Mouse (Mus musculus) forebrain, embryonic 10.5 days (tissue): ENCODE results near the gene Prkar1a. TPM values are rescaled to one million over a fixed set of nuclear protein-coding genes. Genes with fewer than 3 reads are reported as not detected.
A peak's percentile ranks its signal among the peaks of the same experiment; 100 is the strongest.

Source experiments
- DNase-seq: peaks from one replicate; pipeline ENCODE4 v3.0.0-alpha.2; 2017; ENCODE audit warnings: low spot score; ENCODE audit errors: extremely low spot score
- H3K27ac ChIP-seq: fragments of 300-500 bp; sonication (generic); 2 replicates; pipeline ENCODE4 v1.5.1; 2016; ENCODE audit warnings: mild to moderate bottlenecking
- H3K27me3 ChIP-seq: fragments of 300-500 bp; sonication (generic); 2 replicates; pipeline ENCODE4 v1.6.1; 2016; ENCODE audit warnings: mild to moderate bottlenecking; ENCODE audit not compliant: poor library complexity, severe bottlenecking
- H3K36me3 ChIP-seq: fragments of 300-500 bp; sonication (generic); replicated peaks from 2 replicates; pipeline ENCODE4 v1.6.1; 2016; ENCODE audit warnings: mild to moderate bottlenecking, moderate library complexity
- H3K4me1 ChIP-seq: fragments of 300-500 bp; sonication (generic); 2 replicates; pipeline ENCODE4 v1.6.1; 2016
- H3K4me3 ChIP-seq: fragments of 300-500 bp; sonication (generic); 2 replicates; pipeline ENCODE4 v1.5.1; 2016; ENCODE audit warnings: mild to moderate bottlenecking, moderate library complexity
- H3K9me3 ChIP-seq: fragments of 300-500 bp; sonication (generic); 2 replicates; pipeline ENCODE4 v1.6.1; 2016; ENCODE audit warnings: mild to moderate bottlenecking, moderate library complexity
- WGBS: fragments of 180-500 bp; shearing (Covaris S2); methylation state at CpG from one replicate; pipeline ENCODE4 v1.1.7; 2016; 5-methylcytosine and 5-hydroxymethylcytosine counted together
- polyA plus RNA-seq: library from polyadenylated mRNA; unstranded; fragments of >200 nt; fragmentation: Nextera tagmentation; extraction: Ambion mirVana; gene quantifications from 2 replicates; pipeline ENCODE4 v1.2.1, GENCODE M21; 2016

Gene Prkar1a
- polyA plus RNA-seq, 1 experiment from 2014 or later, result 300 TPM

DNA sequence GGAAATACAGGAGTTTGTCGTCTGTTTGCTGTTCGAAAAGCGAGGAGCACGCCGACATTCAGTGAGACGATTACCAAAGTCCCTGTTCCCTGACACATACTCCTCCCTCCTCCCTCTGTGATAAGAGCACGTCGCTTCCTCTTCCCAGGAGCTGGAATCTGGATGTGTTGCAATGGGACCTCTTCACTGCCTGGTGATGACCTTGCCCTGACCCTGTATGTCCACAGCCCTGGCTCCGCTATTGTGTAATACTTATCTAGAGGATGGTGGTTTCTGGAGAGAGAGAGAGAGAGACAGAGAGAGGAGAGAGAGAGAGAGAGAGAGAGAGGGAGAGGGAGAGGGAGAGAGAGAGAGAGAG, 56.8 kb downstream of the Prkar1a start:
- no peak overlapping the region for H3K27ac ChIP-seq
- 82% methylated on average over 9 of the region's 9 CpGs for WGBS
- no peaks in the 10 kb centered on the region for H3K9me3 ChIP-seq
- no peaks in the 10 kb centered on the region for H3K36me3 ChIP-seq
- H3K4me1 ChIP-seq, result peaks cover 5% of the 10 kb centered on the region
- no peak for DNase-seq
- no peaks in the 10 kb centered on the region for H3K27me3 ChIP-seq
- H3K4me3 ChIP-seq, result no peak overlapping the region

DNA sequence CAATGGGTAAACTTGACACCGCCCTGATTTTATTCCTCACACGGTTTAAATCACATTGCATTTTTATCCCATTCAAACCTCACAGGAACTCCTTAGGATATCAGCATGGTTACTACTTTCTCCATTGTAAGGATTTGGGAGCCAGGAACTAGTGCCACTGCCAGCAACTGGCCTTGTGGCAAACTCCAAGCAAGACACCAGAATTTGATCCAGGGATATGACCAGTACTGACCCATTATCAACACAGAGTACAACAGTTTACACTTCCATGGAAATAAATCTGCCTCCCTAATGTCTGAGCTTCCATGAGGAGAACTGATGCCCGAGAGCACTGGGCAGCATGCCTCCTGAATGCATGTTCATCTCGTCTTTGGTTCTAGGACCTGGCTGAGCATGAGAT, 57.4 kb downstream of the Prkar1a start:
- 81% methylated on average over 4 of the region's 4 CpGs for WGBS
- no peaks in the 10 kb centered on the region for H3K27me3 ChIP-seq
- no peak for DNase-seq
- H3K4me3 ChIP-seq, result no peak overlapping the region
- no peaks in the 10 kb centered on the region for H3K9me3 ChIP-seq
- H3K36me3 ChIP-seq, result no peaks in the 10 kb centered on the region
- no peak overlapping the region for H3K27ac ChIP-seq
- peaks cover 5% of the 10 kb centered on the region for H3K4me1 ChIP-seq

DNA sequence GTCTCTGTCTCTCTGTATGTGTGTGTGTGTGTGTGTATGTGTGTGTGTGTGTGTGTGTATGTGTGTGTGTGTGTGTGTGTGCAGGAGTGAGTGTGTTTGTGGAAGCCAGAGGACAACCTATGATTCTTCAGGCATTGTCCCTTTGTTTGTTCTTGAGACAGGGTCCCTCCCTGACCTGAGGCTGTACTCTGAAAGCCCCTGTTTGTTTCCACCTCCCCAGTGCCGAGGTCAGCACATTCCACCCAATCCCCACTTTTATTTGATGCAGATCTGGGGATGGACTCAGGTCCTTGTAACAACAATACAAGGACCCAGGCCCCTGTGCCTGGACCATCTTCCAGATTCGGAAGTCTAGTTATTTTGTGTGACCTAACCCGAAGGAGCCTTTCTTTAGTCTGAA, 58.2 kb downstream of the Prkar1a start:
- no peaks in the 10 kb centered on the region for H3K9me3 ChIP-seq
- 69% methylated on average over 3 of the region's 3 CpGs for WGBS
- peaks cover under 1% of the 10 kb centered on the region for H3K4me1 ChIP-seq
- DNase-seq, result no peak
- H3K4me3 ChIP-seq, result no peak overlapping the region
- no peaks in the 10 kb centered on the region for H3K27me3 ChIP-seq
- no peaks in the 10 kb centered on the region for H3K36me3 ChIP-seq
- no peak overlapping the region for H3K27ac ChIP-seq

GRCm38 (mm10) chr11:109708786-109709185, 59.6 kb downstream of the Prkar1a start:
- no peaks in the 10 kb centered on the region for H3K9me3 ChIP-seq
- H3K4me3 ChIP-seq, result no peak overlapping the region
- WGBS, result 93% methylated on average over 4 of the region's 4 CpGs
- no peak for DNase-seq
- H3K27me3 ChIP-seq, result no peaks in the 10 kb centered on the region
- H3K4me1 ChIP-seq, result peaks cover 4% of the 10 kb centered on the region; the same call in 1 of the 2 replicates
- no peaks in the 10 kb centered on the region for H3K36me3 ChIP-seq
- H3K27ac ChIP-seq, result no peak overlapping the region

- 89% methylated on average over 5 of the region's 5 CpGs for WGBS
- no peak for DNase-seq
- H3K27ac ChIP-seq, result no peak overlapping the region
- no peaks in the 10 kb centered on the region for H3K27me3 ChIP-seq
- H3K36me3 ChIP-seq, result no peaks in the 10 kb centered on the region
- no peaks in the 10 kb centered on the region for H3K9me3 ChIP-seq
- H3K4me3 ChIP-seq, result no peak overlapping the region
- peaks cover 7% of the 10 kb centered on the region for H3K4me1 ChIP-seq
These were observed 60.3 kb downstream of the Prkar1a start for GRCm38 (mm10) chr11:109709501-109709900.

DNA sequence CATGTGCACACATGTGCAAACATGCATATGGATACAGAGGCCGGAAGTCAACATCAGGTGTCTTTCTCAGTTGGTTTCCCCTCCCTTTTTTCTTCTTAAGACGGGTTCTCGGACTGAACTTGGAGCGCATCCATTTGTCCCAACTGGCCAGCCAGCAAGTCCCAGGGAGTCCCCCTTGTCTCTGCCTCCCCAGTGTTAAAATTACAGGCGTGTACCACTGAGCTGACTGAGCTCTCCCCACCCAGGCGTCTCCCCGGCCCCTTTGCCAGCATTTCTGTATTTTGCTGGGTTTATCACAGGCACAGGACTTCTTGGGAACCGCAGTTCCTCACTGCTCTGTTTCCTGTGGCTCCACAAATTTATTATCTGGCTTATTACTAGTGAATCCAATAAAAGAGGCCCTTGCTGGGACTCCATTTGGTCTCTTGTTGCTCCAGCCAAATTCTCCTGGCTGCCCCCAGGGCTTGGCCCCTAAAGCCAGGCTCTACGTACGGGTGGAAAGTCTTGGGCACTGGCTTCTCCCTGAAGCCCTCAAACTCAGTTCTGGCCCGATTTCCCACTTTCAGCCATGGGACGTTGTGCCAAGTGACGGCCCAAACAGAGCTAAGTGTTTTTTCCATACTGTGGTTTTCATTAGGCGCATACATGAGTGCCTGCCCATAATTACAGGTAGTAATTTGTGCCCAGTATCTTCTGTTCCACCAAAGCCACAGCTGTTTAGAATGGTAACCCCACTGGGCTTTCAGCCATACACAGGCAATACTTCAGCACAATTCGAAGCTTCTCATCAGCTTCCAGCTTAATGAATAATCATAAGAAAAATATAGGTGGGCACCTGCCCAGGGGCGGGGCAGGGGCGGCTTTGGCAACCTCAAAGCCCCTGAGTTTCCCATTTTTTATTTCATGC, 65.4 kb downstream of the Prkar1a start:
- Histone ChIP-seq H3K4me3 (no peak overlapping the region), H3K9me3 (no peaks in the 10 kb centered on the region), H3K36me3 (no peaks in the 10 kb centered on the region), H3K4me1 (peaks cover 32% of the 10 kb centered on the region), H3K27me3 (peaks cover 9% of the 10 kb centered on the region), H3K27ac (0 out of 2 replicates have a peak overlapping the region, but pooled peaks have one; percentile 25)
- 85% methylated on average over 17 of the region's 17 CpGs for WGBS
- DNase-seq, result no peak

DNA sequence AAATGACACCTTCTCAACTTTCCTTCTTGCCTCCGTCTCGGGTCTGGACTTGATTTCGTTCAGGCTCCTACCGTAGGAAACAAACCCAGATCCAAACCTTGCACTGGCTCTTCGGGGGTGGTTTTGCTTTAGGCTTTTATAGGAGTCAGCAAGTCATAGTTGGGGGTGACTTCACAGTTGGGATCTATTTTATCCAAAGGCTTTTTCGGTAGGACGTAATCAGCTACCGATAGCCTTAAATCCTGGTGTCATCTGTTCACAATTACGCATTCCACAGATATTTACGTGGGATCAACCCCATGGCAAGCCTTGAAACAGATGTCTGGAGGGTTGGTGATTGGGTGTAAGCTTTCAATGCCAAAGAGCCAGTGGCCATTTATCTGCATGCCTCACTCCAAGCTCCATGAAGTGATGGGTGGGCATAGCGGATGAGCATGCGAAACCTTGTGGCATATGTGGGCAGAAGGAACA, 66.1 kb downstream of the Prkar1a start:
- Histone ChIP-seq H3K36me3 (no peaks in the 10 kb centered on the region), H3K4me1 (peaks cover 32% of the 10 kb centered on the region), H3K4me3 (no peak overlapping the region), H3K9me3 (no peaks in the 10 kb centered on the region), H3K27ac (no peak overlapping the region), H3K27me3 (peaks cover 17% of the 10 kb centered on the region)
- DNase-seq, result peak; percentile 26
- 75% methylated on average over 12 of the region's 12 CpGs for WGBS

DNA sequence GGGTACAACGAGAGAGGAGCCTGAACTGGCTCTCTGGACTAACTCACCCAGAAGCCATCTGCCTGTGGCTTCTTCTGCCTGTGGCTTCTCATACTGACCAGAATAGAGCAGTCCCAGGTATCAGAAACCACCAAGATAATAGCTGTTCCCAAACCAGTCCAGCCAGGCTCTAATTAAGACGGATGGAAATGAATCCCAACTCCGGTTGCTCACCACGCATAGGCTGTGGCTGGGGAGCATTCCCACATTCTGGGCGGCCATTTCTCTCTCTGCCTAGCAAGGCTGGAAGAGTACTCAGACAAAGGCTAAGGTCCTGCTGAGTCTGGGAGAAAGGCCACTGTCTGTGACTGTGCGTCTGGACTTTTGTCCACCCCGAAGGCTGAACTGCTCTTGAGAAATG, 67.8 kb downstream of the Prkar1a start:
- no peak overlapping the region for H3K27ac ChIP-seq
- H3K9me3 ChIP-seq, result no peaks in the 10 kb centered on the region
- DNase-seq, result no peak
- peaks cover 33% of the 10 kb centered on the region for H3K27me3 ChIP-seq
- H3K4me3 ChIP-seq, result no peak overlapping the region
- 76% methylated on average over 7 of the region's 7 CpGs for WGBS
- peaks cover 46% of the 10 kb centered on the region for H3K4me1 ChIP-seq
- no peaks in the 10 kb centered on the region for H3K36me3 ChIP-seq

GRCm38 (mm10) chr11:109717448-109717847, 68.2 kb downstream of the Prkar1a start:
- Histone ChIP-seq H3K4me3 (no peak overlapping the region), H3K27ac (no peak overlapping the region), H3K9me3 (no peaks in the 10 kb centered on the region), H3K27me3 (peaks cover 38% of the 10 kb centered on the region), H3K36me3 (no peaks in the 10 kb centered on the region), H3K4me1 (peaks cover 51% of the 10 kb centered on the region)
- 91% methylated on average over 5 of the region's 5 CpGs for WGBS
- no peak for DNase-seq

GRCm38 (mm10) chr11:109717966-109718895, 69.0 kb downstream of the Prkar1a start:
- DNase-seq, result no peak
- WGBS, result 89% methylated on average over 15 of the region's 15 CpGs
- peaks cover 51% of the 10 kb centered on the region for H3K4me1 ChIP-seq

More at GRCm38 (mm10) chr11:109717966-109718895, 69.0 kb downstream of the Prkar1a start:
- H3K4me3 ChIP-seq, result no peak overlapping the region
- no peak overlapping the region for H3K27ac ChIP-seq
- peaks cover 46% of the 10 kb centered on the region for H3K27me3 ChIP-seq
- H3K36me3 ChIP-seq, result no peaks in the 10 kb centered on the region
- peaks cover under 1% of the 10 kb centered on the region; the same call in 1 of the 2 replicates for H3K9me3 ChIP-seq
